Mouse (Mus musculus) frontal cortex, postnatal 36 days (tissue): Measurements from ENCODE around the gene Specc1.
"Not testable (repeated sequence)": the region's sequence is repeated elsewhere in the genome, so short reads cannot be mapped to it uniquely, and the experiment has no call there.

ENCODE experiments used
- DNase-seq, 2 experiments: peaks; one replicate each; pipeline ENCODE4 v3.0.0; 2022; ENCODE audit warnings: low spot score in 2 of 2

The Specc1 gene

GRCm38 (mm10) chr11:61956572-61957295, at the start of gene Specc1:
Gene Specc1, plus strand, starts transcription at chr11:61956763.
- peak; percentile 95 to 96 for DNase-seq

- DNase-seq = no peak
These were observed 48.2 kb upstream of the Specc1 start for GRCm38 (mm10) chr11:61908315-61908714.

- no peak for DNase-seq
These were observed 36.9 kb upstream of the Specc1 start for GRCm38 (mm10) chr11:61919702-61920101.

- peak in 1 of 2 experiments; percentile 32 for DNase-seq
These were observed 33.3 kb upstream of the Specc1 start for GRCm38 (mm10) chr11:61923309-61923708.

GRCm38 (mm10) chr11:61929323-61930097, 27.1 kb upstream of the Specc1 start:
- DNase-seq = no peak

GRCm38 (mm10) chr11:61930098-61930517, 26.5 kb upstream of the Specc1 start, which contains the start of gene Akap10:
Gene Akap10, minus strand, starts transcription at chr11:61930252.
- DNase-seq = peak; percentile 93 to 95

- DNase-seq = no peak
These were observed 25.6 kb upstream of the Specc1 start for GRCm38 (mm10) chr11:61930640-61931586.

- no peak for DNase-seq
These were observed 18.8 kb upstream of the Specc1 start for GRCm38 (mm10) chr11:61937761-61938160.

- DNase-seq = no peak
These were observed 13.7 kb upstream of the Specc1 start for GRCm38 (mm10) chr11:61942903-61943302.

GRCm38 (mm10) chr11:61944417-61944816, 12.1 kb upstream of the Specc1 start:
- DNase-seq = no peak

GRCm38 (mm10) chr11:61946608-61947007, 10.0 kb upstream of the Specc1 start:
- DNase-seq = no peak

- DNase-seq = peak; percentile 37 to 68
These were observed 7.2 kb upstream of the Specc1 start for GRCm38 (mm10) chr11:61949315-61949714.

- DNase-seq = peak; percentile 88 to 90
These were observed 5.9 kb upstream of the Specc1 start for GRCm38 (mm10) chr11:61950632-61951031.

- no peak for DNase-seq
These were observed 1.4 kb upstream of the Specc1 start for GRCm38 (mm10) chr11:61955136-61955535.

GRCm38 (mm10) chr11:61955951-61956350, 612 bp upstream of the Specc1 start:
- no peak for DNase-seq

GRCm38 (mm10) chr11:61957296-61957813, 792 bp downstream of the Specc1 start:
- peak; percentile 25 to 47 for DNase-seq

GRCm38 (mm10) chr11:61958706-61959105, 2.1 kb downstream of the Specc1 start:
- DNase-seq = not testable (repeated sequence)

GRCm38 (mm10) chr11:61960096-61960495, 3.5 kb downstream of the Specc1 start:
- no peak for DNase-seq

- no peak for DNase-seq
These were observed 6.1 kb downstream of the Specc1 start for GRCm38 (mm10) chr11:61962684-61963083.

GRCm38 (mm10) chr11:61963193-61963592, 6.6 kb downstream of the Specc1 start:
- DNase-seq = no peak

- DNase-seq = peak; percentile 21 to 23
These were observed 8.0 kb downstream of the Specc1 start for GRCm38 (mm10) chr11:61964611-61965010.
